Mouse (Mus musculus) hindbrain, embryonic 14.5 days (tissue): ENCODE data around the gene 9530077C05Rik. TPM values are rescaled to one million over a fixed set of nuclear protein-coding genes. Genes with fewer than 3 reads are reported as not detected.
"Not testable (repeated sequence)": the region's sequence is repeated elsewhere in the genome, so short reads cannot be mapped to it uniquely, and the experiment has no call there.

Experiments
- ATAC-seq: fragments of 200-750 bp; cut with Nextera tagmentation; 2 replicates; pipeline ENCODE4 v1.8.0; 2017; ENCODE audit warnings: moderate number of reproducible peaks, mild to moderate bottlenecking, moderate TSS enrichment, moderate library complexity; ENCODE audit not compliant: low FRiP score
- DNase-seq: peaks from one replicate; pipeline ENCODE4 v3.0.0-alpha.2; 2015; ENCODE audit warnings: low spot score
- H3K27ac ChIP-seq: fragments of 300-500 bp; sonication (generic); 2 replicates; pipeline ENCODE4 v1.5.1; 2014; ENCODE audit warnings: mild to moderate bottlenecking, moderate library complexity
- H3K27me3 ChIP-seq: fragments of 300-500 bp; sonication (generic); 2 replicates; pipeline ENCODE4 v1.6.1; 2014; ENCODE audit warnings: mild to moderate bottlenecking, low read length, mixed read lengths; ENCODE audit not compliant: control insufficient read depth, insufficient read depth
- H3K36me3 ChIP-seq: fragments of 300-500 bp; sonication (generic); replicated peaks from 2 replicates; pipeline ENCODE4 v1.6.1; 2014; ENCODE audit not compliant: control insufficient read depth, insufficient read depth
- H3K4me1 ChIP-seq: fragments of 300-500 bp; sonication (generic); replicated peaks from 2 replicates; pipeline ENCODE4 v1.6.1; 2014; ENCODE audit warnings: antibody characterized with exemption, low read length, mixed read lengths; ENCODE audit not compliant: control insufficient read depth, insufficient read depth
- H3K4me2 ChIP-seq: fragments of 300-500 bp; sonication (generic); replicated peaks from 2 replicates; pipeline ENCODE4 v1.6.1; 2014; ENCODE audit warnings: mild to moderate bottlenecking, moderate library complexity
- H3K4me3 ChIP-seq: fragments of 300-500 bp; sonication (generic); replicated peaks from 2 replicates; pipeline ENCODE4 v1.5.1; 2014; ENCODE audit warnings: mild to moderate bottlenecking, low read length
- H3K9ac ChIP-seq: fragments of 300-500 bp; sonication (generic); 2 replicates; pipeline ENCODE4 v1.6.1; 2014
- H3K9me3 ChIP-seq: fragments of 300-500 bp; sonication (generic); 2 replicates; pipeline ENCODE4 v1.6.1; 2016; ENCODE audit warnings: low read length; ENCODE audit not compliant: control insufficient read depth
- WGBS: fragments of 180-500 bp; shearing (Covaris S2); extraction: QIAGEN DNeasy Blood & Tissue Kit; methylation state at CpG from one replicate; pipeline ENCODE4 v1.1.7; 2014; 5-methylcytosine and 5-hydroxymethylcytosine counted together
- polyA plus RNA-seq: library from polyadenylated mRNA; unstranded; fragments of >200 nt; fragmentation: Nextera tagmentation; extraction: Ambion mirVana; gene quantifications from 2 replicates; pipeline ENCODE4 v1.2.1, GENCODE M21; 2014

9530077C05Rik gene
- polyA plus RNA-seq, 1 experiment from 2014 or later = 11.8 TPM

GRCm38 (mm10) chr9:22447213-22447612, 35.9 kb downstream of the 9530077C05Rik start:
- 95% methylated on average over 5 of the region's 5 CpGs for WGBS

DNA sequence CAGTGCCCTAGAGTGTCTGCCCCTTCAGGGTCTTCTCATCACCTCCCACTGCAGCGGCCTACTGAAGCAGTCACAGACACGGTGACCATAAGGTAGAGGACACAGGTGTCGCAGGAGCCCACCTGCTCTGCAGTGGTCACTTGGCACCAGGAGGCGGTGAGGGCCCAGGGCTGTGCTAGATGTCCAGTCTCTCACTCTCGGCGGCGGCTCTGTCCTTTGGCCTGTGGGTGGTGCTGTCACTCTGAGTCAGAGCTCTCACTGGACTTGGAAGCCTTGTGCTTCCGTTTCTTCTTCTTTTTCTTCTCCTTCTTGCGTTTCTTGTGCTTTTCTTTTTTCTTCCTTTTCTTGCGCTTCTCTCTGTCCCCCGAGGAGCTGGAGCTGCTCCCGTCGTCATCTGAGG, 37.1 kb downstream of the 9530077C05Rik start:
- ATAC-seq = no peak
- no peak for DNase-seq
- H3K36me3 ChIP-seq = peaks cover 69% of the 10 kb centered on the region

More at GRCm38 (mm10) chr9:22447213-22447612, 35.9 kb downstream of the 9530077C05Rik start:
- H3K27ac ChIP-seq = no peak overlapping the region
- H3K27me3 ChIP-seq = no peaks in the 10 kb centered on the region
- no peaks in the 10 kb centered on the region for H3K9me3 ChIP-seq
- H3K4me2 ChIP-seq = no peak overlapping the region
- no peak overlapping the region for H3K4me3 ChIP-seq
- no peak overlapping the region for H3K9ac ChIP-seq
- ATAC-seq (no peak), DNase-seq (no peak)
- no peaks in the 10 kb centered on the region for H3K4me1 ChIP-seq
- peaks cover 61% of the 10 kb centered on the region for H3K36me3 ChIP-seq

DNA sequence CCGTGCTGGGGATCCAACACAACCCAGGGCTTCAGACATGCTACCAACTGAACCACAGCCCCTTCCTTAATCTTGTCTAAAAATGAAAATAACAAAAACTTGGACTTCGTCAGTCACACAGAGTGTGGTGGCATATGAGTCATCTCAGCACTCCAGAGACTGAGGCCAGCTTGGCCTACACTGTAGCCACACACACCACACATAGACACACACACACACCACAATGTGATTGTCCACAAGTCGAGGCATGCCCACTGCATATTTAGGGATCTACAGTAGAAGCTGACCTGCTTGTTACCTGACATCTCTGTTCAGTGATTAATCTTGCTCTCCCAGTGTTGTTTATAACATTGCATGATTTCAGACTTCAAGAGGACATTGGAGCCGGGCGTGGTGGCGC, 37.9 kb downstream of the 9530077C05Rik start:
- peaks cover 76% of the 10 kb centered on the region for H3K36me3 ChIP-seq
- DNase-seq (no peak), ATAC-seq (no peak)
- no peaks in the 10 kb centered on the region for H3K4me1 ChIP-seq
- H3K27me3 ChIP-seq = no peaks in the 10 kb centered on the region
- WGBS = 96% methylated on average over 6 of the region's 6 CpGs
- no peak overlapping the region for H3K4me3 ChIP-seq
- H3K27ac ChIP-seq = no peak overlapping the region
- H3K9me3 ChIP-seq = no peaks in the 10 kb centered on the region
- H3K9ac ChIP-seq = no peak overlapping the region
- no peak overlapping the region for H3K4me2 ChIP-seq

More for the DNA sequence above, 37.1 kb downstream of the 9530077C05Rik start:
- H3K27ac ChIP-seq = no peak overlapping the region
- H3K4me2 ChIP-seq = no peak overlapping the region
- no peaks in the 10 kb centered on the region for H3K27me3 ChIP-seq
- H3K4me3 ChIP-seq = no peak overlapping the region
- WGBS = 87% methylated on average over 13 of the region's 13 CpGs
- H3K9ac ChIP-seq = no peak overlapping the region
- H3K9me3 ChIP-seq = no peaks in the 10 kb centered on the region
- no peaks in the 10 kb centered on the region for H3K4me1 ChIP-seq

DNA sequence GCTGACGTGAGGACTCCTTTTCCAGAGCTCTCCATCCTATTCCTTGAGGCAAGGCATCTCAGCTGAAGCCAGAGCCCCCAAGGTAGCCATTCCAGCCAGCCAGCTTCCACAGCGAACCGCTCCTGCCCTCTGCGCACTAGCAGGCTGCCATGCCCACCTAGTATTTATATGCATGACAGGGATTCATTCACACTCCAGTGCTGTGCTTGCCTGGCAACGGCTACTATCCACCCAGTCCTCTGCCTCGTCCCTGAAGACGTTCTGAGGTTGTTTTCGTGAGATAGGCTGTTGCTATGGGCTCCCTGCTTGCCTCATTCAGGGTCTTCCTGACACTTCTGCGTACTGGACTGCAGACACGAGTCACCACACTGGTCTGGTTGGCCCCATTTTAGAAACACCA, 41.4 kb downstream of the 9530077C05Rik start:
- Histone ChIP-seq H3K36me3 (peaks cover 100% of the 10 kb centered on the region), H3K4me2 (no peak overlapping the region), H3K9me3 (no peaks in the 10 kb centered on the region), H3K4me1 (no peaks in the 10 kb centered on the region), H3K4me3 (no peak overlapping the region), H3K27me3 (no peaks in the 10 kb centered on the region), H3K27ac (no peak overlapping the region), H3K9ac (no peak overlapping the region)
- 83% methylated on average over 10 of the region's 10 CpGs for WGBS
- DNase-seq (no peak), ATAC-seq (no peak)

GRCm38 (mm10) chr9:22453501-22453924, 42.2 kb downstream of the 9530077C05Rik start:
- Histone ChIP-seq H3K4me1 (no peaks in the 10 kb centered on the region), H3K27ac (no peak overlapping the region), H3K27me3 (no peaks in the 10 kb centered on the region), H3K9me3 (no peaks in the 10 kb centered on the region), H3K9ac (no peak overlapping the region), H3K36me3 (peaks cover 100% of the 10 kb centered on the region), H3K4me2 (no peak overlapping the region), H3K4me3 (no peak overlapping the region)
- no peak for DNase-seq
- ATAC-seq = no peak
- 96% methylated on average over 10 of the region's 10 CpGs for WGBS

DNA sequence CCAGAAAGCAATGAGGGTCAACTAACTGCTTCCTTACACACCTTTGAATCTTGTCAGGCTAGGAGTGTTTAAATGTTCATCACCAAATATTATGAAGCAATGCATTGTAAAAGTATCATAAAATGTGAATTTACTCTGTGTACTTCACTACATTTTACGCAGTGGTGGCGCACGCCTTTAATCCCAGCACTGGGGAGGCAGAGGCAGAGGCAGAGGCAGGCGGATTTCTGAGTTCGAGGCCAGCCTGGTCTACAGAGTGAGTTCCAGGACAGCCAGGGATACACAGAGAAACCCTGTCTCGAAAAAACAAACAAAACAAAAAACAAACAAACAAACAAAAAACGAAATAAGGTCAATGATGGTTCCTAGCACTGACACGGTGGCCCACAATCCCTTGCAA, 42.7 kb downstream of the 9530077C05Rik start, which contains the start of gene Gm17545:
Gm17545 (plus strand) TSS at position 301 of the 400 bp plus-strand sequence.
- not testable (repeated sequence) for H3K4me1 ChIP-seq, ATAC-seq, H3K4me2 ChIP-seq, DNase-seq, H3K9ac ChIP-seq, H3K27ac ChIP-seq, H3K27me3 ChIP-seq, H3K9me3 ChIP-seq, H3K4me3 ChIP-seq
- H3K36me3 ChIP-seq = peaks cover 95% of the 10 kb centered on the region
- 89% methylated on average over 8 of the region's 8 CpGs for WGBS

GRCm38 (mm10) chr9:22455041-22455440, 43.7 kb downstream of the 9530077C05Rik start:
- Histone ChIP-seq H3K4me3 (no peak overlapping the region), H3K36me3 (peaks cover 84% of the 10 kb centered on the region), H3K27me3 (no peaks in the 10 kb centered on the region), H3K4me2 (no peak overlapping the region), H3K9ac (no peak overlapping the region), H3K4me1 (no peaks in the 10 kb centered on the region), H3K27ac (no peak overlapping the region), H3K9me3 (no peaks in the 10 kb centered on the region)
- ATAC-seq (no peak), DNase-seq (no peak)

DNA sequence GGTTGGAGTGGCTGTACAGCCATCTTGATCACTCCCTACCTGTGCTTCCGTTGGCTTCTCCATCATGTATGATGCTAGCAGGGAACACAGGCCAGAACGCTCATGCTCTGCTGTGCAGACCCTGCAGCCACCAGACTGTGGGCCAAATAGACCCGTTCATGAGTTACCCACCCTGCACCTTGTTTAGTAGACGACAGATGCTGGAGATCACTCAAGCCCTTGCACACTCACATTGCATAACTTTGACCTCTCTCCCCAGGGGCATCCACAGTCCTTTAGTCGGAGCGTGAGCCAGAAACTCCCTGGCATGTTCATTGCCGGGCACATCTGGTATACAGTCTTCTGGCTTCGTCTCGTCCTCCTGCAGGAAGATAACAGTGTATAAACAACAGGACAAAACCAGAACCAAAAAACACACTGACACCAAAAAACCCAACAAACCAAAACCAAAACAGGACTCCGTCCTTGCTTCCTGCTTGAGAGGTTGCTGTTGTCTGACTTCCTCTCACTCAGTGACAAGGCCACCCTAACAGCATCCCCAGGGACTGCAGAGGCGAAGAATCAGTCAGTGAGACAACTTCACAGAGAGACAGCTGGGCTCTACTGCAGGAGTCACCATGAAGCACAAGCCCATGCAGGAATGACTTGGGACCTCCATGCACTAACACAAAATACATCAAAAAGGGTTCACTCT, 46.0 kb downstream of the 9530077C05Rik start:
- DNase-seq = no peak
- Histone ChIP-seq H3K27ac (no peak overlapping the region), H3K4me3 (no peak overlapping the region), H3K4me2 (no peak overlapping the region), H3K9ac (no peak overlapping the region), H3K36me3 (peaks cover 70% of the 10 kb centered on the region), H3K4me1 (no peaks in the 10 kb centered on the region), H3K9me3 (no peaks in the 10 kb centered on the region), H3K27me3 (no peaks in the 10 kb centered on the region)
- ATAC-seq = no peak
- WGBS = 86% methylated on average over 11 of the region's 11 CpGs

DNA sequence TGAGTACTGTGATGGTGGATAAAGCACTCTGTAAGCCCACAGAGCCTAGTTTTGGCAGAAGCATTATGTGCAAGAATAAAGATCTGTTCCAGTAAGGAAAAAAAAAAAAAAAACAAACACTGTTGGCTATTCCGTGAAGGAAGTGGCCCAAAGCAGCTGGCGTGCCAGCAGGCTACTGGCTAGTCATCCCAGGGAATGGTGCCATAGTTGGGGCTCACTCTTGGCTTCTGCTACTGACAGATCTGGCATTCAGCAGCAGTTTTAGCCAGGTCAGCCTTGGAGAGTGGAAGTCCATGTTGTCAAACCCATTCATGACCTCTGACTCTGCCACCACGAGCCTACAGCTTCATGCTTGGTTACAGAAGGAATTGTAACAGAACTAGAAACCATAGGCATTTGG, 50.6 kb downstream of the 9530077C05Rik start:
- H3K27me3 ChIP-seq = no peaks in the 10 kb centered on the region
- ATAC-seq (no peak), DNase-seq (no peak)
- H3K9me3 ChIP-seq = no peaks in the 10 kb centered on the region
- no peak overlapping the region for H3K4me2 ChIP-seq
- whole genome bisulfite sequencing = 88% methylated on average over 3 of the region's 3 CpGs
- H3K4me3 ChIP-seq = no peak overlapping the region
- no peak overlapping the region for H3K9ac ChIP-seq
- H3K36me3 ChIP-seq = peaks cover 23% of the 10 kb centered on the region
- H3K27ac ChIP-seq = no peak overlapping the region
- H3K4me1 ChIP-seq = no peaks in the 10 kb centered on the region
